Mouse (Mus musculus): Measurements from ENCODE around the gene Cul4b. TPM values are rescaled to one million over a fixed set of nuclear protein-coding genes. Genes with fewer than 3 reads are reported as not detected.
"Not testable (repeated sequence)": the region's sequence is repeated elsewhere in the genome, so short reads cannot be mapped to it uniquely, and the experiment has no call there.

Cul4b gene
- polyA plus RNA-seq, 1 experiment from 2014 or later, result 54.2 TPM

DNA sequence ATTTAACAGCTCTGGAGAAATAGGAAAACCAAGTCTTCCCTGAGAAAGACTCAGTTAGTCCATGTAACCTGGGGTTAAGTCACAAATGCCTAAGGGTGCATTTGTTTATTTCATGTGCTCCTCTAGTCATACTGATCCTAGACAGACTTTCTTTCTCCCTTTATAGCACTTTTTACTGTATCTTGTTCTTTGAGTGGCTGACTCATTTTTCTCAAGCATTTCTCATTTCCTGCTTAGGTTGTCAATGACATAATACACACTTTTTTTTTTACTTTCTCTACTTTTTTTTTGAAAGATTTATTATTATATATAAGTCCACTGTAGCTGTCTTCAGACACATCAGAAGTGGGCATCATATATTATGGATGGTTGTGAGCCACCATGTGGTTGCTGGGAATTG, 22.7 kb downstream of the Cul4b start:
- DNase-seq (ENCODE audit: low spot score), result no peak
- Histone ChIP-seq H3K27ac (no peak overlapping the region), H3K9me3 (replicated peaks) (no peaks in the 10 kb centered on the region)

DNA sequence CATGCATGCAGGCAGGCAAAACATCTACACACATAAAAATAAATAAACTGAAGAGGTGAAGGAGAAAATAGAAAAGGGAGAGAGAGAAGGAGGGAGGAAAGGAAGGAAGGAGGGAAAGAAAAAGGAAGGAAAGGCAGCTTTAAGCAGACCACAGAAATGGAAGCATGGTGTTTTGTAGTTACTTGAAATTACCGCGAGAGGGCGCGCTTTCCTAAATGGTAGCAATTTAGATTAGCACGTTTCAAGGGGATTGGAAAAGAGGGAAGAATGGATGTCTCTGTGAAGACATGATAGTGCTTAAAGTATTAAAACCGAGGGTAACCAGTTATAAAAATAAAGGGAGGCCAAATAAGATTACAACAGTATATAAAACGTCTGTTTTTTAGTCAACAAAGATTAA, 61.4 kb downstream of the Cul4b start:
- no peak overlapping the region for H3K27ac ChIP-seq

More for the DNA sequence above, 22.7 kb downstream of the Cul4b start:
- no peaks in the 10 kb centered on the region for H3K27me3 ChIP-seq (ENCODE audit: low read depth, poor library complexity, severe bottlenecking)
- no peaks in the 10 kb centered on the region for H3K4me1 ChIP-seq
- no peak overlapping the region for H3K4me3 ChIP-seq
- peaks cover 52% of the 10 kb centered on the region for H3K36me3 ChIP-seq

GRCm38 (mm10) chrX:38504846-38505245, 71.2 kb downstream of the Cul4b start:
- Histone ChIP-seq H3K9me3 (replicated peaks) (no peaks in the 10 kb centered on the region), H3K4me3 (no peak overlapping the region), H3K27me3 (ENCODE audit: low read depth, poor library complexity, severe bottlenecking) (no peaks in the 10 kb centered on the region), H3K36me3 (no peaks in the 10 kb centered on the region), H3K27ac (no peak overlapping the region), H3K4me1 (no peaks in the 10 kb centered on the region)
- no peak for DNase-seq (ENCODE audit: low spot score)
- WGBS, result 91% methylated on average over 14 of the region's 14 CpGs

More for the DNA sequence above, 61.4 kb downstream of the Cul4b start:
- 4% methylated on average over 7 of the region's 7 CpGs for WGBS
- Histone ChIP-seq H3K9me3 (replicated peaks) (no peaks in the 10 kb centered on the region), H3K4me1 (no peaks in the 10 kb centered on the region), H3K4me3 (no peak overlapping the region), H3K36me3 (no peaks in the 10 kb centered on the region), H3K27me3 (ENCODE audit: low read depth, poor library complexity, severe bottlenecking) (no peaks in the 10 kb centered on the region)
- peak; percentile 35 for DNase-seq (ENCODE audit: low spot score)

- H3K4me1 ChIP-seq; H3K36me3 ChIP-seq; H3K27me3 ChIP-seq (ENCODE audit: low read depth, poor library complexity, severe bottlenecking); DNase-seq (ENCODE audit: low spot score); H3K9me3 ChIP-seq (replicated peaks); H3K27ac ChIP-seq; H3K4me3 ChIP-seq: not testable (repeated sequence)
- 79% methylated on average over 5 of the region's 5 CpGs for WGBS
Measured at GRCm38 (mm10) chrX:38502182-38502581, 73.8 kb downstream of the Cul4b start.

- not testable (repeated sequence) for DNase-seq (ENCODE audit: low spot score); H3K36me3 ChIP-seq; H3K4me3 ChIP-seq
Measured at GRCm38 (mm10) chrX:38485464-38485863, 90.5 kb downstream of the Cul4b start.

More at GRCm38 (mm10) chrX:38485464-38485863, 90.5 kb downstream of the Cul4b start:
- not testable (repeated sequence) for H3K27me3 ChIP-seq (ENCODE audit: low read depth, poor library complexity, severe bottlenecking); H3K4me1 ChIP-seq; H3K9me3 ChIP-seq (replicated peaks); H3K27ac ChIP-seq
- 14% methylated on average over 20 of the region's 20 CpGs for WGBS

Other genes starting within 250 kb of the Cul4b start
- gene Lamp2, start 119.7 kb downstream of the Cul4b start, polyA plus RNA-seq (2016; fragmentation: Nextera tagmentation; extraction: Ambion mirVana), result 54.3 and 61.1 TPM in 2 replicates
- gene Mcts1, start 24.4 kb upstream of the Cul4b start, polyA plus RNA-seq (2016; fragmentation: Nextera tagmentation; extraction: Ambion mirVana), result 72.2 and 72.9 TPM in 2 replicates
- 12.2 and 14.2 TPM in 2 replicates for gene C1galt1c1, start 58.9 kb upstream of the Cul4b start, polyA plus RNA-seq (2016; fragmentation: Nextera tagmentation; extraction: Ambion mirVana)
- 0.20 TPM in 1 of 2 replicates, not detected in the other for gene 6030498E09Rik, start 196.5 kb upstream of the Cul4b start, polyA plus RNA-seq (2016; fragmentation: Nextera tagmentation; extraction: Ambion mirVana)

Measured in limb, embryonic 10.5 days (tissue).